Mouse (Mus musculus) urinary bladder, postnatal 4 days (tissue): ENCODE results near the gene Grpel1.

Experiments used
- DNase-seq, 2 experiments: peaks; one replicate each; pipeline ENCODE4 v3.0.0; 2021 to 2022; ENCODE audit warnings: low spot score in 2 of 2

The Grpel1 gene

DNA sequence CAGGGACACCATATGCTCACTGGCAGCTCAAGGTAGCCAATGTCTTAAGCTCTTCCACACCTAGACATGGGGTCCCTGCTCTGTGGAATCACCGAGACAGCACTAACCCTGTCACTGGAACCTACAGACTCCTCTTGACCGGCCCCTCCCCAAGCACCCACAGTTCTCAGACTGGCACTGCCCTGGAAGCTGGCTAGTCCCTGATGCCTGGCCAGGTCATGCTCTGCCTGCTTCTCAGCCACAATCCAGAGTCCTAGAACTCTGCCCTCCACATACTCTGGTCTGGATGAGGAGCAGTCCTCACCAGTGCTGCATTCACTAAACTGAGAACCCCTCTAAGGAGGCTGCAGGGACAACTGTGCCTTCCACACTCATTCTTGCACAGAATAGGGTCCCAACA, 46.2 kb downstream of the Grpel1 start:
- DNase-seq, result no peak

DNA sequence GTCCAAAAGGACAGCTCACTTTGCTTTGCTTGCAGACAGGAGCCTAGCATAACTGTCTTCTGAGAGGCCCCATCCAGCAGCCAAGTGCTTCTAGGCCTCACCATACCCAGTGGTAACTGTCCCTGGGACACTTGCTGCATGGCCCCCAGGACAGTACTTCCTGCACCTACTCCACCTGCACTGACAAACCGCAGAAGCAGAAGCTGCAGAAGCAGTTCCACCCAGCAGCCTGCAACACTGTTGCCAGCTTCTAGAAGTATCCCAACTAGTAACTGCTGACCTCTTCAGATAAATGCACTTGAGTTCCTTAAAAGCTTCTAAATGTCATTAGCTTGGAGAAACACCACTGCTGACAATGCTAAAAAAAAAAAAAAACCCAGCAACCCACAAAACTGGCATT, 50.3 kb downstream of the Grpel1 start:
- no peak for DNase-seq

- no peak for DNase-seq
Measured at GRCm38 (mm10) chr5:36515558-36515957, 50.8 kb downstream of the Grpel1 start.

- DNase-seq, result no peak
Measured at GRCm38 (mm10) chr5:36517596-36517995, 52.8 kb downstream of the Grpel1 start.

- DNase-seq, result no peak
Measured at GRCm38 (mm10) chr5:36519751-36520150, 55.0 kb downstream of the Grpel1 start.

DNA sequence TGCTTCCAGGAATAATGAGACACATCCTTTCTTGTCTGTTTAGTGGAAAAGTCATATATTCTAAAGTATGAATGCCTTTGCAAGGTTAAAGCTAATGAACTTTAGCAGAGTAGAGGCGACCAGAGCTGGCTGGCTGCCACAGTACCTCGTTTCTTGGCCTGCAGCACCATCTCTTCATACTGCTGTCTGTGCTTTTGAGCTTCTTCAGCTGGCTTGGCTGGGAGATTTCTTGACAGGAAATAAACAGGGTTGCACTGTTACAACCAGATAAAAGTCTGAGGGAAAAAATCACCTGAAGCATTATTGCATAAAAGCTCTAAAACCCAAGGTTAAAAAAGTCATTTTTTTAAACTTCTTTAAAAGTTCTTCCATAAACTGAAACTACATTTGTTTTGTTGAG, 58.0 kb downstream of the Grpel1 start:
- no peak for DNase-seq

GRCm38 (mm10) chr5:36523219-36523703, 58.5 kb downstream of the Grpel1 start:
- no peak for DNase-seq
